Mouse (Mus musculus) midbrain, postnatal 0 days (tissue): Measurements from ENCODE around the gene Gjb6. TPM values are rescaled to one million over a fixed set of nuclear protein-coding genes. Genes with fewer than 3 reads are reported as not detected.

Experiments used
- ATAC-seq: fragments of 200-750 bp; cut with Nextera tagmentation; 2 replicates; pipeline ENCODE4 v1.8.0; 2017; ENCODE audit warnings: moderate number of reproducible peaks, mild to moderate bottlenecking, moderate TSS enrichment, moderate library complexity; ENCODE audit not compliant: low FRiP score
- DNase-seq: peaks from one replicate; pipeline ENCODE4 v3.0.0-alpha.2; 2015; ENCODE audit warnings: low spot score
- H3K27ac ChIP-seq: fragments of 300-500 bp; sonication (generic); 2 replicates; pipeline ENCODE4 v1.5.1; 2014; ENCODE audit warnings: low read depth, mild to moderate bottlenecking, low read length, mixed read lengths
- H3K27me3 ChIP-seq: fragments of 300-500 bp; sonication (generic); 2 replicates; pipeline ENCODE4 v1.6.1; 2014; ENCODE audit warnings: low read length, control low read depth, mixed read lengths; ENCODE audit not compliant: insufficient read depth
- H3K36me3 ChIP-seq: fragments of 300-500 bp; sonication (generic); 2 replicates; pipeline ENCODE4 v1.6.1; 2014; ENCODE audit warnings: low read length, control low read depth, mixed read lengths; ENCODE audit not compliant: insufficient read depth
- H3K4me1 ChIP-seq: fragments of 300-500 bp; sonication (generic); 2 replicates; pipeline ENCODE4 v1.6.1; 2014; ENCODE audit warnings: mild to moderate bottlenecking, control low read depth, antibody characterized with exemption, low read length, mixed read lengths; ENCODE audit not compliant: insufficient read depth
- H3K4me2 ChIP-seq: fragments of 300-500 bp; sonication (generic); 2 replicates; pipeline ENCODE4 v1.6.1; 2014; ENCODE audit warnings: low read depth, mild to moderate bottlenecking, low read length, mixed read lengths; ENCODE audit not compliant: poor library complexity, severe bottlenecking
- H3K4me3 ChIP-seq: fragments of 300-500 bp; sonication (generic); 2 replicates; pipeline ENCODE4 v1.5.1; 2014; ENCODE audit warnings: low read depth, mild to moderate bottlenecking, low read length, moderate library complexity
- H3K9ac ChIP-seq: fragments of 300-500 bp; sonication (generic); replicated peaks from 2 replicates; pipeline ENCODE4 v1.6.1; 2014; ENCODE audit warnings: mild to moderate bottlenecking, low read length, moderate library complexity, mixed read lengths; ENCODE audit not compliant: poor library complexity, severe bottlenecking
- H3K9me3 ChIP-seq: fragments of 300-500 bp; sonication (generic); 2 replicates; pipeline ENCODE4 v1.6.1; 2016; ENCODE audit warnings: low read length, control low read depth
- CTCF ChIP-seq: IDR thresholded peaks from 2 replicates; pipeline ENCODE4 v1.5.1; 2016; ENCODE audit warnings: antibody characterized with exemption, mild to moderate bottlenecking
- WGBS: fragments of 180-500 bp; shearing (Covaris S2); extraction: QIAGEN DNeasy Blood & Tissue Kit; methylation state at CpG from one replicate; pipeline ENCODE4 v1.1.7; 2014; 5-methylcytosine and 5-hydroxymethylcytosine counted together
- polyA plus RNA-seq: library from polyadenylated mRNA; unstranded; fragments of >200 nt; fragmentation: Nextera tagmentation; extraction: Ambion mirVana; gene quantifications from 2 replicates; pipeline ENCODE4 v1.2.1, GENCODE M21; 2015
- total RNA-seq: library from RNA; depleted of rRNA; stranded (reverse); fragments of >200 nt; gene quantifications from 2 replicates; pipeline ENCODE4 v1.2.3, GENCODE M21; 2014

Gjb6 gene
- total and polyA plus RNA-seq, 2 experiments from 2014 or later = 21.0 to 21.4 TPM

GRCm38 (mm10) chr14:57107091-57107490 is 26.3 kb downstream of the Gjb6 start:
- Histone ChIP-seq H3K9ac (no peak overlapping the region), H3K4me2 (no peak overlapping the region), H3K4me1 (no peaks in the 10 kb centered on the region), H3K27ac (no peak overlapping the region), H3K27me3 (peaks cover 49% of the 10 kb centered on the region), H3K9me3 (no peaks in the 10 kb centered on the region), H3K4me3 (no peak overlapping the region), H3K36me3 (no peaks in the 10 kb centered on the region)
- DNase-seq (no peak), ATAC-seq (no peak)
- no peak for TF ChIP-seq CTCF
- 80% methylated on average over 8 of the region's 8 CpGs for WGBS

GRCm38 (mm10) chr14:57105721-57106120 is 27.7 kb downstream of the Gjb6 start:
- 41% methylated on average over 11 of the region's 11 CpGs for WGBS
- no peaks in the 10 kb centered on the region for H3K36me3 ChIP-seq
- no peak overlapping the region for H3K27ac ChIP-seq
- no peaks in the 10 kb centered on the region for H3K4me1 ChIP-seq
- no peak for TF ChIP-seq CTCF
- H3K4me2 ChIP-seq = no peak overlapping the region
- ATAC-seq (no peak), DNase-seq (no peak)
- no peak overlapping the region for H3K4me3 ChIP-seq
- H3K9ac ChIP-seq = no peak overlapping the region
- peaks cover 49% of the 10 kb centered on the region for H3K27me3 ChIP-seq
- no peaks in the 10 kb centered on the region for H3K9me3 ChIP-seq

- H3K27ac ChIP-seq = no peak overlapping the region
- H3K9me3 ChIP-seq = no peaks in the 10 kb centered on the region
- peaks cover 49% of the 10 kb centered on the region for H3K27me3 ChIP-seq
- no peak overlapping the region for H3K9ac ChIP-seq
- no peak for TF ChIP-seq CTCF
- H3K4me2 ChIP-seq = peak overlapping the region; percentile 100
- no peaks in the 10 kb centered on the region for H3K36me3 ChIP-seq
- ATAC-seq (no peak), DNase-seq (no peak)
- H3K4me3 ChIP-seq = peak overlapping the region; percentile 50
- no peaks in the 10 kb centered on the region for H3K4me1 ChIP-seq
- WGBS = 13% methylated on average over 14 of the region's 14 CpGs
Measured at GRCm38 (mm10) chr14:57105111-57105510, 28.3 kb downstream of the Gjb6 start.

- Histone ChIP-seq H3K27me3 (peaks cover 49% of the 10 kb centered on the region), H3K4me3 (peak within 1 kb of the TSS; percentile 50), H3K4me1 (no peaks in the 10 kb centered on the region), H3K9ac (peak within 1 kb of the TSS; percentile 48), H3K36me3 (no peaks in the 10 kb centered on the region), H3K9me3 (no peaks in the 10 kb centered on the region), H3K27ac (no peak within 1 kb of the TSS), H3K4me2 (peak within 1 kb of the TSS; percentile 100)
- WGBS = under 1% methylated on average over 92 of the region's 101 CpGs
- TF ChIP-seq CTCF = peak; percentile 38
- DNase-seq = peak; percentile 28
- ATAC-seq = peak; percentile 74
Measured at GRCm38 (mm10) chr14:57104106-57105023, 29.0 kb downstream of the Gjb6 start, which contains the start of gene Gjb2. Gjb2 (minus strand) TSS chr14:57104702.

- no peak for ATAC-seq
- peak overlapping the region; percentile 48 for H3K9ac ChIP-seq
- H3K4me2 ChIP-seq = peak overlapping the region; percentile 100
- no peak for DNase-seq
- no peaks in the 10 kb centered on the region for H3K36me3 ChIP-seq
- H3K4me3 ChIP-seq = peak overlapping the region; percentile 50
- peaks cover 49% of the 10 kb centered on the region for H3K27me3 ChIP-seq
- no peak for TF ChIP-seq CTCF
- H3K4me1 ChIP-seq = no peaks in the 10 kb centered on the region
- H3K9me3 ChIP-seq = no peaks in the 10 kb centered on the region
- 1% methylated on average over 22 of the region's 22 CpGs for WGBS
- no peak overlapping the region for H3K27ac ChIP-seq
Measured at GRCm38 (mm10) chr14:57103711-57104105, 29.7 kb downstream of the Gjb6 start.

- no peak for ATAC-seq
- no peaks in the 10 kb centered on the region for H3K9me3 ChIP-seq
- peak overlapping the region; percentile 50; the same call in 1 of the 2 replicates for H3K4me3 ChIP-seq
- WGBS = 62% methylated on average over 6 of the region's 6 CpGs
- H3K9ac ChIP-seq = no peak overlapping the region
- peaks cover 49% of the 10 kb centered on the region for H3K27me3 ChIP-seq
- H3K4me1 ChIP-seq = no peaks in the 10 kb centered on the region
- no peak overlapping the region for H3K27ac ChIP-seq
- DNase-seq = no peak
- H3K36me3 ChIP-seq = no peaks in the 10 kb centered on the region
- no peak for TF ChIP-seq CTCF
- no peak overlapping the region for H3K4me2 ChIP-seq
Measured at GRCm38 (mm10) chr14:57103121-57103520, 30.3 kb downstream of the Gjb6 start.
